Mouse (Mus musculus) heart, embryonic 14.5 days (tissue): ENCODE data around the gene Olfr1385. TPM values are rescaled to one million over a fixed set of nuclear protein-coding genes. Genes with fewer than 3 reads are reported as not detected.
"Not testable (repeated sequence)": the region's sequence is repeated elsewhere in the genome, so short reads cannot be mapped to it uniquely, and the experiment has no call there.

Experiments used
- ATAC-seq: fragments of 200-750 bp; cut with Nextera tagmentation; 2 replicates; pipeline ENCODE4 v1.8.0; 2017; ENCODE audit warnings: low read depth, moderate TSS enrichment; ENCODE audit not compliant: insufficient number of reproducible peaks, insufficient read depth, low FRiP score
- H3K27ac ChIP-seq, 2 experiments: fragments of 200-500 bp in 1 of 2; fragments of 300-500 bp in 1 of 2; sonication (generic) in 1 of 2; replicated peaks in 1 of 2; 2 replicates each; pipeline ENCODE4 v1.5.1; 2012 to 2014; ENCODE audit warnings: low read depth in 2 of 2, low read length in 2 of 2, control low read depth in 1 of 2, mild to moderate bottlenecking in 1 of 2, mixed read lengths in 1 of 2; ENCODE audit not compliant: control insufficient read depth in 1 of 2, insufficient read depth in 1 of 2
- H3K27me3 ChIP-seq: fragments of 300-500 bp; sonication (generic); 2 replicates; pipeline ENCODE4 v1.6.1; 2014; ENCODE audit warnings: mild to moderate bottlenecking, low read length, control low read depth; ENCODE audit not compliant: control insufficient read depth, insufficient read depth
- H3K36me3 ChIP-seq: fragments of 300-500 bp; sonication (generic); 2 replicates; pipeline ENCODE4 v1.6.1; 2014; ENCODE audit warnings: mild to moderate bottlenecking, control low read depth, low read length, mixed read lengths; ENCODE audit not compliant: control insufficient read depth, insufficient read depth
- H3K4me1 ChIP-seq, 2 experiments: fragments of 200-500 bp in 1 of 2; fragments of 300-500 bp in 1 of 2; sonication (generic) in 1 of 2; 2 replicates each; pipeline ENCODE4 v1.6.1; 2012 to 2014; ENCODE audit warnings: low read length in 2 of 2, control low read depth in 1 of 2, mixed read lengths in 1 of 2; ENCODE audit not compliant: control insufficient read depth in 2 of 2, insufficient read depth in 2 of 2
- H3K4me2 ChIP-seq: fragments of 300-500 bp; sonication (generic); 2 replicates; pipeline ENCODE4 v1.6.1; 2014; ENCODE audit warnings: mild to moderate bottlenecking, low read length
- H3K4me3 ChIP-seq, 2 experiments: fragments of 200-500 bp in 1 of 2; fragments of 300-500 bp in 1 of 2; sonication (generic) in 1 of 2; 2 replicates each; pipeline ENCODE4 v1.5.1; 2012 to 2014; ENCODE audit warnings: low read length in 2 of 2, mild to moderate bottlenecking in 2 of 2, control low read depth in 1 of 2, low read depth in 1 of 2, moderate library complexity in 1 of 2; ENCODE audit not compliant: control insufficient read depth in 1 of 2, insufficient read depth in 1 of 2
- H3K9ac ChIP-seq: fragments of 300-500 bp; sonication (generic); 2 replicates; pipeline ENCODE4 v1.6.1; 2014; ENCODE audit warnings: mild to moderate bottlenecking, low read length
- H3K9me3 ChIP-seq: fragments of 300-500 bp; sonication (generic); 2 replicates; pipeline ENCODE4 v1.6.1; 2016; ENCODE audit warnings: low read length, control low read depth; ENCODE audit not compliant: control insufficient read depth
- WGBS: fragments of 180-500 bp; shearing (Covaris S2); extraction: QIAGEN DNeasy Blood & Tissue Kit; methylation state at CpG from one replicate; pipeline ENCODE4 v1.1.7; 2014; 5-methylcytosine and 5-hydroxymethylcytosine counted together
- polyA plus RNA-seq: library from polyadenylated mRNA; unstranded; fragments of >200 nt; fragmentation: Nextera tagmentation; extraction: Ambion mirVana; gene quantifications from 2 replicates; pipeline ENCODE4 v1.2.1, GENCODE M21; 2014

Olfr1385 gene
- polyA plus RNA-seq, 1 experiment from 2014 or later, result not detected

- H3K4me3 ChIP-seq, H3K36me3 ChIP-seq, H3K27ac ChIP-seq, H3K4me1 ChIP-seq, ATAC-seq, H3K9me3 ChIP-seq, H3K4me2 ChIP-seq, H3K27me3 ChIP-seq, H3K9ac ChIP-seq: not testable (repeated sequence)
- WGBS, result 64% methylated on average over 2 of the region's 2 CpGs
These were observed 47.8 kb downstream of the Olfr1385 start for GRCm38 (mm10) chr11:49536631-49537030.

GRCm38 (mm10) chr11:49543149-49543548, 54.3 kb downstream of the Olfr1385 start, which contains the start of gene Olfr1381:
Gene Olfr1381 (plus strand): TSS chr11:49543449.
- H3K4me2 ChIP-seq, H3K4me1 ChIP-seq, H3K4me3 ChIP-seq, H3K27ac ChIP-seq, H3K27me3 ChIP-seq, H3K36me3 ChIP-seq, ATAC-seq, H3K9me3 ChIP-seq, H3K9ac ChIP-seq: not testable (repeated sequence)
- 75% methylated on average over 3 of the region's 3 CpGs for WGBS

Other genes with a start within 250 kb of the Olfr1385 start
- gene Mgat1, start 244.9 kb upstream of the Olfr1385 start, polyA plus RNA-seq, result 38.3 and 43.5 TPM in 2 replicates
- 0.18 and 0.35 TPM in 2 replicates for gene Olfr1393, start 210.8 kb upstream of the Olfr1385 start, polyA plus RNA-seq
- not detected in 2 replicates for gene Olfr1392, start 203.8 kb upstream of the Olfr1385 start, polyA plus RNA-seq
- gene Olfr10, start 184.3 kb upstream of the Olfr1385 start, polyA plus RNA-seq, result not detected in 2 replicates
- gene Olfr1391, start 166.3 kb upstream of the Olfr1385 start, polyA plus RNA-seq, result not detected in 2 replicates
- gene Olfr1390, start 153.9 kb upstream of the Olfr1385 start, polyA plus RNA-seq, result not detected in 2 replicates
- gene Olfr1389, start 66.0 kb upstream of the Olfr1385 start, polyA plus RNA-seq, result not detected in 2 replicates
- not detected in 2 replicates for gene Olfr1388, start 52.4 kb upstream of the Olfr1385 start, polyA plus RNA-seq
- gene Olfr1387, start 33.7 kb upstream of the Olfr1385 start, polyA plus RNA-seq, result not detected in 2 replicates
- not detected in 2 replicates for gene Olfr1386, start 24.0 kb upstream of the Olfr1385 start, polyA plus RNA-seq
- gene Olfr1384, start 17.7 kb downstream of the Olfr1385 start, polyA plus RNA-seq, result not detected in 2 replicates
- not detected in 2 replicates for gene Olfr1383, start 30.6 kb downstream of the Olfr1385 start, polyA plus RNA-seq
- gene Olfr1382, start 39.2 kb downstream of the Olfr1385 start, polyA plus RNA-seq, result not detected in 2 replicates
- gene Olfr1381, start 54.4 kb downstream of the Olfr1385 start, polyA plus RNA-seq, result not detected in 2 replicates
- not detected in 2 replicates for gene Olfr1380, start 67.8 kb downstream of the Olfr1385 start, polyA plus RNA-seq
- gene Flt4, start 120.2 kb downstream of the Olfr1385 start, polyA plus RNA-seq, result 9.3 and 10.0 TPM in 2 replicates
- gene Scgb3a1, start 174.5 kb downstream of the Olfr1385 start, polyA plus RNA-seq, result 0.78 and 1.1 TPM in 2 replicates
- 38.7 and 42.4 TPM in 2 replicates for gene Cnot6, start 223.7 kb downstream of the Olfr1385 start, polyA plus RNA-seq